Mouse (Mus musculus) frontal cortex, adult (tissue): ENCODE results near the gene H2-Aa.

ENCODE experiments used
- ATAC-seq: cut with Nextera tagmentation; 2 replicates; pipeline ENCODE4 v1.9.2; 2017; ENCODE audit warnings: mild to moderate bottlenecking, moderate library complexity, mixed read lengths; ENCODE audit not compliant: low TSS enrichment

Gene H2-Aa

GRCm38 (mm10) chr17:34300071-34300470, 12.4 kb upstream of the H2-Aa start:
- ATAC-seq, result no peak

DNA sequence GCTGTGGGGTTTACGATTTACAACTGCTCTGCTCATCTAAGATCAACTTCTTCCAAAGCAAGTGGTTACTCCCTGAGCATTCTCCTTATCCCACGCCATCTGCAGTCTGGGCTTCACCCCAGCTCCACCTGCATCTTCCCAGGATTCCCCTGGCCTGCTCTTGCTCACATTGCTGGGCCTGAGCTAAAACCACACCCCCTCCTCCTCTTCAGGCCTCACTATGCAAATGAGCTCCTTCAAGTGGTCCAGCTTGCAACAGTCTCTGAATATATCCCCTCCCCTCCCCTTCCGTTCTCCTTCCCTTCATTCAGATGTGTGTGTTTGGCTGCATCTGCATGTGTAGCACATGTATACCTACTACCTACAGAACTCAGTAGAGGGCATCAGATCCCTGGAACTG, 11.7 kb upstream of the H2-Aa start:
- ATAC-seq, result no peak

DNA sequence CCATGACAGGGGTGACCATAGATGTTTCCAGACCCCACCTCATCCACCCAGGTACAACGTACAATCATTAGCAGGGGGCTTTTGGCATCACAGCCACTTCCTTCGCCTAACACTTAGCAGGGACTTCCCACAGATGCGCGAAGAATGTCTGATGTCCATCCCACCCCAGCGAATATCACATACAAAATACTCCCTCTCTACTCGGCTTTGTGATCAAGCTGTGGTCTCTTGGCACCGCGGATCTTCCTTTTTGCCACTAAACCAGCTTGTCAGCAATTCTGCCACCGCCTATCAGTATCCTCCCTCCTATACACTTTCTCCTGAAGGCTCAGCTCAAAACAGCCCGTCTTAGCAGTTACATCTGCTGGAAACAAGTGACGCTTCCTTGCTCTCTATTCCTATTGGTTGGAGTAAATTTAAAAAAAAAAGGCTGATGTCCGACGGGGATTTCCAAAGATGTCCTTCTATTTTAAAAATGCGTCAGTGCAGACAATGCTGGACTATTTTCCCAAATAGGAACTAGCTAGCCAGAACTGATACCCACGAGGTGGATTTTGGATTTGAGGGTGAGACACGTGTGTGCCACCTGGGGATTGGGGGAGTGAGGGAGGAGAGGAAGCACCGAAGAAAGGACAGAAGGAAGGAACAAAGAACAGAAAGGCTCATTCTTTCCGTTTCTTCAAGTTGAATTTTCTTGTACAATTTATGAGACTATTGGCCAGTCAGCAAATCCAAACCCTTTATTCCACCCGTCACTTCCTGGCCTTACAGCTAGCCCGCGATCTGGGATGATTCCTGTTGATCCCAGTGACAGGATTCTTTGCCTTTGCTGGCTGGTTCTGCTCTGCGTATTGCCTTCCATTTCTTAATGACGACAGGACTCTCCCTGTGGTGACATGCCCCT, 8.5 kb upstream of the H2-Aa start:
- peak; percentile 93 for ATAC-seq

- no peak for ATAC-seq
Observed at GRCm38 (mm10) chr17:34295307-34295706, 7.7 kb upstream of the H2-Aa start.

DNA sequence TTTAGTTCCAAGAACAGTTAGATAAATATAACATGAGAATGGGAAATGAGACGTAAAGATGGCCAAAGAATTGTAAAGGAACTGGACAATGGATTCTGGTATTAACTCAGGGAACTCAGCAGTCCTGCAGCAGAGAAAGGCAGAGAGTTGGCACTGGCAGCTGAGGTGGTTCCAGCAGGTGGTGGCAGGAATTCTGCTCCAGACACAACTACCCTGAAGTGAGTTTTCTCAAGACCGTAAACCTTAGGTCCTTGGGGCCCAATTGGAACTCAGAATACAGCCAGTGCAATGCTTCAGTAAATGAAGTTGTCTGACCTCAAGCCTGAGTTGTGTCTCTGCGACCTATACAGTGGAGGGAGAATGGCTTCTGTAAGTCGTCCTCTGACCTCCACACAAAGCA, 6.6 kb upstream of the H2-Aa start:
- ATAC-seq, result no peak

DNA sequence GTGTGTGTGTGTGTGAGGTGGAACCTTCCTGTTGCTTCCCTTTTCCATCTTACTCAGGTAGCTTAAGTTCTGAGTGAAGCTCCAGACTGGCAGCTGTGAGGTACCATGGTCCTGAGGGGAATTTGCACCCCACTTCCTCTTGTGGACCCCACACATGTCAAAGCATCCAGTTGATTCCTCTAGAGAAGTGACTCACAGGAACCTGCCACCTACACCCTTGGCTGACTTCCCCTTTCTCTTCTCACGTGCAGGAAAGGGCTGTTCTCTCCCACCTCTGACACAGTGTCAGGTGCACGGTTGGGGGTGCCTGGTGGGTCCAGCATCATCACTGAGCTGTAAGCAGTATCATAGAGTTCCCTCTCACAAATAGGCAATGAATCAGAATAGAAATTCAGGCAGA, 5.9 kb upstream of the H2-Aa start:
- no peak for ATAC-seq

DNA sequence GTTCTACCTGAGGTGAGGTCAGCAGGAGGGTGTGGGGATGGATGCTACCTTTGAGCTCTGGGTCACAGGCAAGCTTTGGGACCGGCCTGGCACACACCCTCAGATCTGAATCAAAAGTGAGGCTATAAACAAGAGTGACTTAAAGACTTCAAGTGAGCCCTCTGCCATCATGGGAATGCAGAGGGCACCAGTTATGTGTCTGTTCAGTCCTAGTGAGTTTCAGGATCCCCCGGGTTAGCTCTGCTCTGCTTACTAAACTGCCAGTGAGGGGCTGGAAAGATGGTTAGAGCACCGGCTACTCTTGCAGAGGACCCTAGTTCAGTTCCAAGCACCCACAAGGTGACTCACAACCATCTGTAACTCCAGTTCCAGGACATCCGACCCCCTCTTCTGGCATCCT, 4.9 kb upstream of the H2-Aa start:
- no peak for ATAC-seq

DNA sequence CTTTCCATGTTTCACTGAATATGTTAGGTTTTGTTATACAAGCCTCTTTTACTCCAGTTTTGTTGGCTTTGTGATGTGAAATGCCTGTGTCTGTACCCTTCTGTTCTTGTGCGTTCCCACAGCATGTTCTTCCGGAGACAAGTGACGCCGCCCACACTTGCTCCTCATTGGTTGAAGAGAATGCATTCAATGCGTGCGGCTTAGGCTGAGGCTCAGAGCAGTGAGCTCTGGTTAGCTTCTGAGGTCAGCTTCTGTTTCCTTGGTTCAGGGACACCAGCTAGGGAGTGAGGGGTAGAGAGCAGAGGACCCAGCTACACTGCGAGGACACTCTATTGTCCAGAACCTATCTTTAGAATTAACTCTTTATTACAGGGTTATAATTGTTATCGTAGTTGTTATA, 4.0 kb upstream of the H2-Aa start:
- peak; percentile 95 for ATAC-seq

GRCm38 (mm10) chr17:34288131-34288530, 508 bp upstream of the H2-Aa start:
- ATAC-seq, result no peak

DNA sequence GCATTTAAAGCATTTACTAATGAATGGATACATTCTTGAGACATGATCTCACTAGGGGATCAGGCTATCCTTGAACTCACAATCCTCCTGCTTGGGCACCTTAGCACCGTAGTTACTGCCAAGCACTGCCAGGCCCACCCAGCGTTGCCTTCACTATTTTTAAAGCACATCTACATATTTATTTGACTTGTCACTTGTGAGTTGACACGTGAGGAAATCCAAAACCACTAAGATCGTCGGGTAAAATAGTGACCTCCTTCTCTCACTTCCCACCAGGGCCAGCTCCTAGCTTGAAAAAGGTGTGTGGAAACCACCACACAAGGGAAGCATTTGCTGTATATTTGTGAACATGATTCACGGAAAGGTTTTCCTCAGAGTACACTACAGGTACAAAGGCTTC, 624 bp downstream of the H2-Aa start:
- ATAC-seq, result no peak

DNA sequence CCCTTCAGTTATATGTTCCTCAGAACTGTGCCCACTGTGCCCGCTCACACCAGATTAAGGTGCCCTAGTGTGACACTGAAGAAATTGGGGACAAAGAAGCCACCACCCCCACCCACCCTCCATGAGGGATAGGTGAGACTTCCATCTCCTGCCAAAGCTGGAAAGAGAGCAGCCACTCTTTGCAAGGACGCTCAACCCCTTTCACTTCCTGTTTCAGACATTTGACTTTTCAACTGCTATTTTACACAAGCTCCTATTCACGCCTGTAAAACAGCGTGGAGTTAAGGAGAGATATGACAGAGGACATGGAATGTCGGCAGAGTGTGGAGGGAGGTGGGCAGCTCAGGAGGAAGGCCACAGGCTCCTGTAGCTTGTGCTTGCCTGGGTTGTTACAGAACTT, 1.1 kb downstream of the H2-Aa start:
- no peak for ATAC-seq

DNA sequence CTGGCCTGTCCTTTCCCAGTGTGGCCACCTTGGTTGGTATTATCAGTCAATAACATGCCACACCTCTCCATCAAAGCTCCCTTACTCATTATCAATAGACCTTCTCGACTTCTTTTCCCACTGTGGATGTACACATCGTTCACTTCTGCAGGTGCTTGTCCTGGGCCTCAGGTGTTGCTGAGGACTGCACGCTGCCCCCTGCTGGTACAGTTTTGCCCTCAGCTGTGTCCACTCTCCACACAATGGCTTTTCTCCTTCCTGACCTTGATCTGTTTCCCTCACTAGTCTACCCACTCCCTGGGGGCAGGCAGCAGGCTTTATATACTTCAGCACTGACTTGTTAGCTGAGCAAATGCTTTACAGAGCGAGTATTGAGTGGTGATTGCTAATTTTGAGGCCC, 1.8 kb downstream of the H2-Aa start:
- ATAC-seq, result no peak

DNA sequence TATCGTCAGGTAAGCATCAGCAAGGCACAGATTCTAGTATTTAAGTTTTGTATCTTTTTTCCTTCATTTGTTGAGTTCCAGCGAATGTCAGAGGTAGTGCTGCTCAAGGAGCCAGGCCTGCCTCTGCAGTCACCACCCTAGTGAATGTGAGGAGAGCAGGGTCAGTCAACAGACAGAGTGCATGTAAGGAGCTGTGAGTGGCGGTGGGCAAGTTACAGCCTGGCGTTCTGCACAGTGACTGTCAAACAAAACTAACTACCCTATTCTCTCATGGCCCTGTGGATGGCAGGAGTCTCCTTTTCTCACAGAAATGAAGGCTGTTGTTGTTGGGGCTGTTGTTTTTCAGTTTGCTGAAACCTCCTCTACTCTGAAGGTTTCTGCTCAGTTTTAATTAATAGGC, 2.3 kb downstream of the H2-Aa start:
- ATAC-seq, result no peak

DNA sequence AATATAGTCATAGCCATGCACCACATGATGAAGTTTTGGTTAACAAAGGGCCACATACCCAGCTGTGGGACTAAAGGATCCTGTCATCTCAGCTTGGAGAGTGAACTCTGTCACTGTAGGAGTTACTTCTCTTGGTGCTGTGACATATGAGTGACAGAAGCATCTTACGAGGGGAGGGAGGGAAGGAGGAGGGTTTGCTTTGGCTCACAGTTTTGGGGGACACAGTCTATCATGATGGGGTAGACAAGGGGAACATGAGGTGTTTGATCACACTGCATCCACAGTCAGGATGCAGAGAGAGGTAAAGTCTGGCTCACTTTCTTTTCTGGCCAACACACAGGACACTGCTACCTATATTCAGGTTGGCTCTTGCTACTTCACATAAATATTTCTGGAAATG, 5.8 kb downstream of the H2-Aa start:
- no peak for ATAC-seq

DNA sequence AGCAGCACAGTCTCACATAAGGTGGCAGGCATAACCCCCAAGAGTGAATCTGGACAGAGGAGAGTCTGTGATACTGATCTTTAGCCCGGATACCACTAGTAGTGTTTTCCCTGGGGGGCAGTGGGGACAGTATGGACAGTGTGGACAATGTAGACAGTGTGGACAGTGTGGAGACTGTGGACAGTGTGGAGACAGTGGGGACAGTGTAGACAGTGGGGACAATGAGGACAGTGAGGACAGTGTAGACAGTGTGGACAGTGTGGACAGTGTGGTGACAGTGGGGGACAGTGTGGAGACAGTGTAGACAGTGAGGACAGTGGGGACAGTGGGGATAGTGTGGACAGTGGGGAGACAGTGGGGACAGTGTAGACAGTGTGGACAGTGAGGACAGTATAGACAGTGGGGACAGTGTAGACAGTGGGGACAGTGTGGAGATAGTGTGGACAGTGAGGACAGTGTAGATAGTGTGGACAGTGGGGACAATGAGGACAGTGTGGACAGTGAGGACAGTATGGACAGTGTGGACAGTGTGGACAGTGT, 7.1 kb downstream of the H2-Aa start:
- ATAC-seq, result no peak

- ATAC-seq, result no peak
Observed at GRCm38 (mm10) chr17:34272102-34272501, 15.5 kb downstream of the H2-Aa start.

GRCm38 (mm10) chr17:34270940-34271339, 16.7 kb downstream of the H2-Aa start:
- ATAC-seq, result no peak

- ATAC-seq, result no peak
Observed at GRCm38 (mm10) chr17:34270230-34270629, 17.4 kb downstream of the H2-Aa start.

DNA sequence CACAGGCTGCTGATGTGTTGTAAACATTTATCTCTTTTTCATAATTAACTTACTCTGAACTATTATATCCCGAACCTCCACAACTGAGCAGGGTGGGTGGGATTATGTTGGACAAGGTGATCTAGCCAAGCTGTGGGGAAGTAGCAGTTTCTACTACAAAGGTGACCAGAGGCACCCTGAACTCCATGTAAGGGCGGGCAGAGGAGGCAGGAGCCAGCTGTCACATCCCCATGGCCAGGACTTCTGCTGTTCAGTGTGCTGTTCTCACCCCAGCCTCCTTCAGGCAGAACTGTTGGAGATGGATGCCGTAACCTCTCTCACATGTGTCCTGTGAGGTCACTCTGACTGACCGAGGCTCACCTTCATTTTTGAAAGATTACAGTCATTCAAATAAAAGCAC, 17.8 kb downstream of the H2-Aa start:
- ATAC-seq, result no peak

DNA sequence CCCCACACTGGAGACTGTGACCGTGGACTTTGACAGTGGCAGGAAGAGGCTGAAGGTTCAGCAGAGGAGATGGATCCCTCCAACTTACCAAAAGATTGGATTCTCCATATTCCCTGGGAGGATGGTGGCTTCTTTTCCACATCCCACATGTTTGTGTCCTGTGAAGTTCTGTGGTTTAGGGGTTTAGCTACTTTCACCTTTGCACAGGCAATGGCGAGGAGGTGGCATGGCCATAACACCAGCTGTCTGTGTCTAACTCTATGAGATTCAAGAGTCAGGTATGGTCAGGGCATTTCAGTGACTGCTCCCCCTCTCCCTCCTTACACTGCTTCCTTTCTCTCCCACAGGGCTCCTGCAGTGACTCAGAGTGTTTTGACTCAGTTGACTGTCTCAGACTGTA, 18.9 kb downstream of the H2-Aa start:
- no peak for ATAC-seq

DNA sequence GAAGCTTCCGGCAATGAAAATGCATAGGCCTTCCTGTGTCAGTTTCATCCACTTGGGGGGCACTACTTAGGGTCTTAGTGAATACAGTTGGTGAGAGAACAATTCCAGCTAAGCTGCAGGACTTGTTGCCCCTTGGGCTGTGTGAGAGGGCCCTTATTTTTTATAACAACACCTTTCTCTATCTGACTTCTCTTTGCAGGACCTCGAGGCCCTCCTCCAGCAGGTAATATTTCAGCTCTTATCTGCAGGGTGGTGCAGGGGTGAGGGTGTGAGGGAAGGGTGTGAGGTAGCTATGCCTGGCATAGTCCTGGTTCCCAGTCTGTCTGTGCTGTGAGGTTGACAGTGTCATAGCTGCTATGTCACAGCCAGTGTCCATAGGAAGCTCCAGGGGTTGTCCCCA, 19.4 kb downstream of the H2-Aa start:
- no peak for ATAC-seq

DNA sequence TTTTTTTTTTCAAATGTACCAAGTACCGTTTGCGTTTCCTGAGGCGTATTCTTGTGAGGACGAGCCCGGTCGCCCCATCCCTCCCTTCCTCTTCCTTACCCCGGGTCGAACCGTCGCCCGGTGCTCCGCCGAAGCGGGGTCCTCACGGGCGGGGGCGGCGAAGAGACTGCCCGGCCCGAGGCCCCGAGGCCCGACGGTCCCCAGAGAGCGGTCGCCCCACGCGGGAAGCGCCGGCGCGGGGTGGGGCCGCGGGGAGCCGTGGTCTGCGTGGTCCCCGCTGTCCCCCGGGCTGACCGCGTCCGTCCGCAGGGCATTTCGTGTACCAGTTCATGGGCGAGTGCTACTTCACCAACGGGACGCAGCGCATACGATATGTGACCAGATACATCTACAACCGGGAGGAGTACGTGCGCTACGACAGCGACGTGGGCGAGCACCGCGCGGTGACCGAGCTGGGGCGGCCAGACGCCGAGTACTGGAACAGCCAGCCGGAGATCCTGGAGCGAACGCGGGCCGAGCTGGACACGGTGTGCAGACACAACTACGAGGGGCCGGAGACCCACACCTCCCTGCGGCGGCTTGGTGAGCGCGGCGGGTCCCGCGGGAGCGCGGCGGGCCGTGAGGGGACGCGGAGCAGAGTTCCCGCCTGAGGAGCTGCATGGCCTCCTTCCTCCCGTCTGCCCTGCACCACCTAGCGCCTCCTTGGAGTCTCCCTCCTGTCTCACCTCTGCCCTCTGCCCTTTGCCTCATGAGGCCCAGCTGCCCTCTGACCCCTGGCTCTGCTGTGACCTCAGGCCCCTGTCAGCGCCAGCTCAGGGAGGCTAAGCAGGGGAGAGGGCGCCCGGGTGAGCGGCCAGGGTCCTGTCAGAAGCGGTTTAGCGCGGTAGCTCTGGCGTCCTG, 22.9 kb downstream of the H2-Aa start:
- ATAC-seq, result no peak
